Mouse (Mus musculus) spleen, adult 2 months (tissue): ENCODE data around the gene Plod3.

Experiments used
- CTCF ChIP-seq: fragments of 200-500 bp; IDR thresholded peaks from 2 replicates; pipeline ENCODE4 v1.5.1; 2011; ENCODE audit warnings: mild to moderate bottlenecking, inconsistent platforms; ENCODE audit not compliant: insufficient read depth, insufficient read length, insufficient replicate concordance; ENCODE audit errors: extremely low read depth
- POLR2A ChIP-seq: fragments of 200-500 bp; IDR thresholded peaks from 2 replicates; pipeline ENCODE4 v1.6.1; 2011; ENCODE audit warnings: low read depth, low read length, inconsistent platforms

GRCm38 (mm10) chr5:136940845-136941560 is 45.8 kb upstream of the Plod3 start:
- TF ChIP-seq CTCF = no peak
- TF ChIP-seq POLR2A = no peak
